Mouse (Mus musculus) liver, adult 10 weeks (tissue): ENCODE results near the gene Ing3. TPM values are rescaled to one million over a fixed set of nuclear protein-coding genes. Genes with fewer than 3 reads are reported as not detected.

Experiments
- polyA plus RNA-seq: library from polyadenylated mRNA; stranded (reverse); fragments of 350-450 nt; fragmentation: Illumina TruSeq; extraction: RNeasy Lipid Tissue Mini Kit (QIAGEN cat#74804); gene quantifications from one replicate; pipeline ENCODE4 v1.2.3, GENCODE M21; 2014; ENCODE audit warnings: low read depth, low replicate concordance

Gene Ing3
- 12.0 TPM for polyA plus RNA-seq

DNA sequence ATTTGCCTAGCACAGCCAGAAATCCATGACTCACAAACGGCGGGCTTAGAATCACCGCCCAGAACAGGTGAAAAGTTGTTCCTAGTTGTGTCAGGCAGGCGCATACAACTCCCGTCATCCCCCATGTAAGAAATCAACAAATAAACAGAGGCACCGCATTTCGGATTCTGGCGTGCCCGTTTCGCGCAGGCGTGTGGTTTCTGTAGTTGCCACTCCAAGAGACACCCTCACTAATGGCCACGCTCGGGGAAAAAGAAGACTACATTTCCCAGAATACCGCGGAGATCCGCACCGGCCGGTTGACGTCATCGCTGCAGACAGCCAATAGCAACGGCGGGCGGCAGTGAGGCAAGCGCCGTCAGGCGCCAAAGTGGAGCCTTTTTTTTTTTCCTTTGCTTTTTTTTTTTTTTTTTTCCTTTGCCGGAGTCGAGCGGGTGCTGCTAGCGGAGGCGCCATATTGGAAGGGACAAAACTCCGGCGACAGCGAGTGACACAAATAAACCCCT, at the start of gene Ing3:
Gene Ing3 (plus strand): TSS at position 346 of the 506 bp plus-strand sequence.

DNA sequence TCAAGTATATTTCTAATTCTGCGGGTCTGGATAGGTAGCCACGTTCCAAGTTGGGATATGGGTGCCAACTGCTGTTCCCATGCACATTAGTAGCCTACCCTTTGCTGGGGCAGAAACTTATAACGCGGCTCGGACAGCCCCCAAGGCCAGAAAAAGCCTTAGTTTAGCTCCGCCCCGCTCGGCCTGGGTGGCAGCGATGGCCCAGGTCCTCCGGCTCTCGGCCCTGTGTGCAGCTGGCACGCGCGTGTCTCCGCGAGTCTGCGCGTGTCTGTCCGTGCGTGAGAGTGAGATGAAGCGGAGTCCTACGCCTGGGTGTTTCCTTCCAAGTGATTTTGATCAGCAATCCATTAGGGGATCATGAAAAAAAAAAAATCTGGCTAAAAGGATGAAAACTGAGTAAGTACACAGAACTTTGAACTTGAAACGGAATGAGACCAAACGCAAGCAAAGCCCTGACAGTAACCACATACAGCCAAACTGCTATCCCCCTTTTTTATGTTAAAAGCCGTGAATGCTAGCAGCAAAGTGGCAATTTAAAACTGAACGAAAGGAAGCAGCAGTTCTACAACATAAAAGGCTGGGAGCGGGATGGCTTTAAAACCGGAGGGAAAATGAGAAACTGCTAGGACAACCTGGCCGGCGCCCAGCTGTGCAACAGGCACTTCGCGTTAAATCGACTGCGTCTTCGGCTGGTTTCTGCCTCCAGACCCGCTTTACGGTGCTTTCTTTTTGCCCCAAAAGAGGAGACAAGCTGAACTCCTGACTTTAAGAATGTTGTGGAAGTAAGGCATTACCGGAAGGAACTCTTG, 36.6 kb downstream of the Ing3 start, which contains the start of gene Cped1:
Gene Cped1 (plus strand): TSS at position 185 of the 809 bp plus-strand sequence.

Other genes with a start within 250 kb of the Ing3 start
- gene Tspan12, start 97.1 kb upstream of the Ing3 start, polyA plus RNA-seq = 372 TPM
- 39.4 TPM for gene Cped1, start 36.3 kb downstream of the Ing3 start, polyA plus RNA-seq